Mouse (Mus musculus) kidney, postnatal 0 days (tissue): ENCODE results near the gene Slc5a5. TPM values are rescaled to one million over a fixed set of nuclear protein-coding genes. Genes with fewer than 3 reads are reported as not detected.

Source experiments
- ATAC-seq: fragments of 200-750 bp; cut with Nextera tagmentation; replicated peaks from 2 replicates; pipeline ENCODE4 v1.8.0; 2017; ENCODE audit warnings: low read depth, moderate number of reproducible peaks, moderate TSS enrichment, moderate library complexity; ENCODE audit not compliant: low FRiP score
- DNase-seq: peaks from one replicate; pipeline ENCODE4 v3.0.0-alpha.2; 2016; ENCODE audit warnings: low spot score
- H3K27ac ChIP-seq: fragments of 300-500 bp; sonication (generic); 2 replicates; pipeline ENCODE4 v1.5.1; 2014; ENCODE audit warnings: mild to moderate bottlenecking
- H3K27me3 ChIP-seq: fragments of 300-500 bp; sonication (generic); 2 replicates; pipeline ENCODE4 v1.6.1; 2014; ENCODE audit warnings: low read length, mixed read lengths; ENCODE audit not compliant: insufficient read depth
- H3K36me3 ChIP-seq: fragments of 300-500 bp; sonication (generic); 2 replicates; pipeline ENCODE4 v1.6.1; 2014; ENCODE audit warnings: low read length, mixed read lengths; ENCODE audit not compliant: insufficient read depth
- H3K4me1 ChIP-seq: fragments of 300-500 bp; sonication (generic); replicated peaks from 2 replicates; pipeline ENCODE4 v1.6.1; 2014; ENCODE audit warnings: antibody characterized with exemption, low read length, mixed read lengths; ENCODE audit not compliant: insufficient read depth
- H3K4me2 ChIP-seq: fragments of 300-500 bp; sonication (generic); 2 replicates; pipeline ENCODE4 v1.6.1; 2014; ENCODE audit warnings: mild to moderate bottlenecking, low read length, moderate library complexity, mixed read lengths
- H3K4me3 ChIP-seq: fragments of 300-500 bp; sonication (generic); replicated peaks from 2 replicates; pipeline ENCODE4 v1.5.1; 2014; ENCODE audit warnings: low read depth, low read length
- H3K9ac ChIP-seq: fragments of 300-500 bp; sonication (generic); 2 replicates; pipeline ENCODE4 v1.6.1; 2014; ENCODE audit warnings: low read depth, low read length
- H3K9me3 ChIP-seq: fragments of 300-500 bp; sonication (generic); replicated peaks from 2 replicates; pipeline ENCODE4 v1.6.1; 2016; ENCODE audit warnings: low read length, inconsistent platforms, mixed read lengths
- CTCF ChIP-seq: IDR thresholded peaks from 2 replicates; pipeline ENCODE4 v1.5.1; 2016; ENCODE audit warnings: antibody characterized with exemption, low read depth, mild to moderate bottlenecking, moderate library complexity
- WGBS: fragments of 180-500 bp; shearing (Covaris S2); extraction: QIAGEN DNeasy Blood & Tissue Kit; methylation state at CpG from one replicate; pipeline ENCODE4 v1.1.7; 2014; 5-methylcytosine and 5-hydroxymethylcytosine counted together
- polyA plus RNA-seq: library from polyadenylated mRNA; unstranded; fragments of >200 nt; fragmentation: Nextera tagmentation; extraction: Ambion mirVana; gene quantifications from 2 replicates; pipeline ENCODE4 v1.2.1, GENCODE M21; 2015

The Slc5a5 gene
- polyA plus RNA-seq, 1 experiment from 2014 or later, result 0.11 TPM

- no peak overlapping the region for H3K4me2 ChIP-seq
- no peak for TF ChIP-seq CTCF
- no peak for DNase-seq
- no peaks in the 10 kb centered on the region for H3K4me1 ChIP-seq
- H3K27ac ChIP-seq, result no peak overlapping the region
- no peaks in the 10 kb centered on the region for H3K27me3 ChIP-seq
- 95% methylated on average over 17 of the region's 17 CpGs for WGBS
- H3K4me3 ChIP-seq, result no peak overlapping the region
- peaks cover 67% of the 10 kb centered on the region for H3K36me3 ChIP-seq
- no peak overlapping the region for H3K9ac ChIP-seq
- ATAC-seq, result no peak
- H3K9me3 ChIP-seq, result no peaks in the 10 kb centered on the region
These were observed 22.1 kb upstream of the Slc5a5 start for GRCm38 (mm10) chr8:70914704-70915103.

DNA sequence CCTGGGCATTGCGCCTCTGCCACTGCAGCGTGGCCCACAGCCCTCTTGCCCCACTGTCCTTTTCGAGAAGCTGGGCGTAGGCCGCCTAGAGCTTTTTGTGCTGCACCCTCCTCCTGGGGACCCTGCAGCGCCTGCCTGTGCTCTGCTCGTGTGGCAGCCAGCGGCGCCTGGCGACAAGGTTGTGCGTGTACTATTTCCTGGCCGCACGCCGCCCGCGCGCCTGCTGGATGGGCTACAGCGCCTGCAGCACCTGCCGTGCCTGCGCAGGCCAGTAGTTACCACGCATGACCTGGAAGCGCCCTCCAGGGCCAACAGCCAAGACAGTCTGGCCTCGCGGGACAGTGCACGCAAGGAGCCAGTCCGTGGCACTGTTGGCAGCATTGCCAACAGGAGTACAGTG, 21.0 kb upstream of the Slc5a5 start:
- no peak; the same call in 1 of the 2 replicates for ATAC-seq
- WGBS, result 93% methylated on average over 26 of the region's 26 CpGs
- no peaks in the 10 kb centered on the region for H3K4me1 ChIP-seq
- H3K4me3 ChIP-seq, result no peak overlapping the region
- no peaks in the 10 kb centered on the region for H3K27me3 ChIP-seq
- DNase-seq, result no peak
- no peak overlapping the region for H3K27ac ChIP-seq
- no peaks in the 10 kb centered on the region for H3K9me3 ChIP-seq
- no peak overlapping the region for H3K9ac ChIP-seq
- H3K4me2 ChIP-seq, result no peak overlapping the region
- TF ChIP-seq CTCF, result no peak
- peaks cover 60% of the 10 kb centered on the region for H3K36me3 ChIP-seq

GRCm38 (mm10) chr8:70912955-70913354, 20.4 kb upstream of the Slc5a5 start:
- H3K36me3 ChIP-seq, result peaks cover 58% of the 10 kb centered on the region
- no peak overlapping the region for H3K9ac ChIP-seq
- no peak for TF ChIP-seq CTCF
- no peaks in the 10 kb centered on the region for H3K27me3 ChIP-seq
- DNase-seq (no peak), ATAC-seq (no peak)
- no peaks in the 10 kb centered on the region for H3K9me3 ChIP-seq
- no peaks in the 10 kb centered on the region for H3K4me1 ChIP-seq
- WGBS, result 94% methylated on average over 30 of the region's 30 CpGs
- H3K27ac ChIP-seq, result no peak overlapping the region
- no peak overlapping the region for H3K4me2 ChIP-seq
- H3K4me3 ChIP-seq, result no peak overlapping the region

- H3K36me3 ChIP-seq, result peaks cover 48% of the 10 kb centered on the region
These were observed 19.0 kb upstream of the Slc5a5 start for GRCm38 (mm10) chr8:70911596-70911995.

DNA sequence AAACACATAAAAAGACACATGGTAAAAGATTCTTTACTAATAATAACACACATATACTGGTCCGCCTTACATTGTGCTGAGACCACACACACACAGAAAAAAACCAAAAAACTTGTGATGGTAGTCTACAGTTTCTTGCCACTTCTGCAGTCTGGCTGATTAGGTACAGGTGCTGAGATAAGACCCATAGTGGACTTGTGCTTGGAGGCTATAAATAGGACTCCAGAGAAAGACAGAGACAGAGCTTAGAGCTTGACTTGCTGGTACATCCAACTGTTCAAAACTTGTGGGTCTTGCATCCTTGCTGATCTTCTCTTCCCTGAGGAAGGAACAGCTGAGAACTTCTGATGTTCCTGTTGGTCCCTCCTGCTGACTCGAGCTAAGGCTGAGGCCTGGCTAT, 15.0 kb upstream of the Slc5a5 start:
- no peak for ATAC-seq
- Histone ChIP-seq H3K4me2 (no peak overlapping the region), H3K36me3 (peaks cover 12% of the 10 kb centered on the region; the same call in 1 of the 2 replicates), H3K27me3 (no peaks in the 10 kb centered on the region), H3K9me3 (no peaks in the 10 kb centered on the region), H3K4me1 (peaks cover 6% of the 10 kb centered on the region; the same call in 1 of the 2 replicates), H3K27ac (no peak overlapping the region), H3K4me3 (no peak overlapping the region), H3K9ac (no peak overlapping the region)
- TF ChIP-seq CTCF, result no peak
- DNase-seq, result no peak
- WGBS, result 93% methylated on average over 2 of the region's 2 CpGs

More at GRCm38 (mm10) chr8:70911596-70911995, 19.0 kb upstream of the Slc5a5 start:
- no peaks in the 10 kb centered on the region for H3K9me3 ChIP-seq
- peak; percentile 43; the same call in 1 of the 2 replicates for TF ChIP-seq CTCF
- no peak overlapping the region for H3K9ac ChIP-seq
- H3K4me1 ChIP-seq, result peaks cover 5% of the 10 kb centered on the region; the same call in 1 of the 2 replicates
- H3K27me3 ChIP-seq, result no peaks in the 10 kb centered on the region
- no peak overlapping the region for H3K4me2 ChIP-seq
- ATAC-seq (no peak), DNase-seq (no peak)
- 80% methylated on average over 5 of the region's 5 CpGs for WGBS
- H3K4me3 ChIP-seq, result no peak overlapping the region
- no peak overlapping the region for H3K27ac ChIP-seq

DNA sequence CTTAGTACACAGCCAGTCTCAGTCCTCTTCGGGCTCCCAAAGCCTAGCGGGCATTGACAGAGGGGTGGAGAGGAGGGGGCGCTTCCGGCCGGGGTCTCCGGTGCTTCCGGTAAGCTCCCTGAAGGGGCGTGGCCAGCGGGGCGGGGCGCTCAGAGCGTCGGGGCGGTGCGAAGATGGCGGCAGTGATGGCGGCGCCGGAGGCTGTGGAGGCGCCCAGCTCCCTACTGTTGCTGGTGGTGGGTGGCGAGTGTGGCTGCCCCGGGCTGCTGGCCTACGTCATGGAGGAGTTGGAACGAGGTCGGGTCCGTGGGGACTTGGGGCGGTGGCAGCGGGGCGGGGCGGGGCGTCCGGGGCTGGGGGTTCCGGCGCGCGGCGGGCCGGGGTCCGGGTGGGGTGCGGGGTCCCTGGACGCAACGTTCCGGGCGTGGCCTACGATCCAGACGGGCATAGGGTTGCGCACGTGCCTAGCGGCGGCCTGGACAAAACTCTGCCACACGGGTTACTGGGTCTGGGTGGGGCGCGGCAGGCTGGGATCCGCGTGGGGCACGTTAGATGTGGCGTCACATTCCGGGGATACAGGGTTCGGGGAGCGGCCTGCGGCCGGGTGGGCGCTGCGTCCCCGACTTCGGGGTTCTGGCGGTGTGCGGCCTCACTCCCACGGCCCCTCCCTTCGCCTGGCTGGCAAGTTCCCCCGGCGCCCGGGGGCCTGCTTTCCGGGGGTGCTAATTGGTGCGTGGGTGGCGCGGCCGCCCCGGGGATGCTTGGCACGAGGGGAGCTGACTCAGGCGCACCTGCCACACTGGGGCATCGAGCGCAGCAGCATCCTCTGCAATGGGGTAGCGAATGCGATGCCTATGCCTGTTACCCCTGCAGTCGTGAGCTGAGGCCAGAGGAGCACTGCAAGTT, 13.5 kb upstream of the Slc5a5 start, which contains the start of gene Map1s:
Gene Map1s, plus strand, starts transcription at position 102 of the 906 bp plus-strand sequence.
- peak within 1 kb of the TSS; percentile 76 for H3K27ac ChIP-seq
- ATAC-seq (peak; percentile 86), DNase-seq (peak; percentile 93)
- 1% methylated on average over 71 of the region's 86 CpGs for WGBS
- H3K4me1 ChIP-seq, result peaks cover 6% of the 10 kb centered on the region; the same call in 1 of the 2 replicates
- peak within 1 kb of the TSS; percentile 96 for H3K4me2 ChIP-seq
- no peaks in the 10 kb centered on the region for H3K9me3 ChIP-seq
- peak within 1 kb of the TSS; percentile 85 for H3K9ac ChIP-seq
- TF ChIP-seq CTCF, result no peak
- peaks cover 4% of the 10 kb centered on the region; the same call in 1 of the 2 replicates for H3K36me3 ChIP-seq
- H3K4me3 ChIP-seq, result peak within 1 kb of the TSS; percentile 66
- H3K27me3 ChIP-seq, result no peaks in the 10 kb centered on the region
